Mouse (Mus musculus) left cerebral cortex, postnatal 36 days (tissue): ENCODE measurements at regions not wholly inside any gene's neighbourhood (a gene's known extent, or its start where the extent isn't known, plus 50 kb on each side); places are given as distances from the start of the nearest gene placed in this dataset.

ENCODE experiments used
- DNase-seq, 2 experiments: peaks; one replicate each; pipeline ENCODE4 v3.0.0; 2021 to 2022; ENCODE audit warnings: low spot score in 2 of 2, mixed read lengths in 1 of 2
- intact Hi-C: fragments of 180-260 bp; cut with DNase I; formaldehyde crosslinking; loops from one replicate; pipeline ENCODE4 v1.15.1; 2025

GRCm38 (mm10) chr8:30642866-30643690 lies 2785.4 kb upstream of the 5930422O12Rik start:
- no peak for DNase-seq
- intact Hi-C loops, result no loop called here

GRCm38 (mm10) chr8:30648497-30648896 lies 2780.0 kb upstream of the 5930422O12Rik start:
- no peak for DNase-seq
- intact Hi-C loops, result no loop called here

- intact Hi-C loops, result no loop called here
- no peak for DNase-seq
Measured at GRCm38 (mm10) chr8:30655749-30656241, 2772.7 kb upstream of the 5930422O12Rik start.

GRCm38 (mm10) chr8:30661261-30661660 lies 2767.2 kb upstream of the 5930422O12Rik start:
- intact Hi-C loops, result no loop called here

GRCm38 (mm10) chr8:30669451-30669850 lies 2759.1 kb upstream of the 5930422O12Rik start:
- no peak for DNase-seq
- intact Hi-C loops, result no loop called here

More at GRCm38 (mm10) chr8:30661261-30661660, 2767.2 kb upstream of the 5930422O12Rik start:
- no peak for DNase-seq

- intact Hi-C loops, result no loop called here
- no peak for DNase-seq
Measured at GRCm38 (mm10) chr8:30677423-30677822, 2751.1 kb upstream of the 5930422O12Rik start.

- intact Hi-C loops, result no loop called here
- no peak for DNase-seq
Measured at GRCm38 (mm10) chr8:30682169-30682568, 2746.3 kb upstream of the 5930422O12Rik start.

- intact Hi-C loops, result no loop called here
- DNase-seq, result no peak
Measured at GRCm38 (mm10) chr8:30686539-30686938, 2742.0 kb upstream of the 5930422O12Rik start.

GRCm38 (mm10) chr8:30694126-30694525 lies 2734.4 kb upstream of the 5930422O12Rik start:
- intact Hi-C loops, result no loop called here

GRCm38 (mm10) chr8:30716643-30717042 lies 2711.9 kb upstream of the 5930422O12Rik start:
- no peak for DNase-seq
- intact Hi-C loops, result no loop called here

More at GRCm38 (mm10) chr8:30694126-30694525, 2734.4 kb upstream of the 5930422O12Rik start:
- no peak for DNase-seq

GRCm38 (mm10) chr8:30730366-30730765 lies 2698.1 kb upstream of the 5930422O12Rik start:
- intact Hi-C loops, result no loop called here
- DNase-seq, result no peak

- DNase-seq, result no peak
- intact Hi-C loops, result no loop called here
Measured at GRCm38 (mm10) chr8:30732585-30733253, 2695.8 kb upstream of the 5930422O12Rik start.

GRCm38 (mm10) chr8:30733385-30733784 lies 2695.1 kb upstream of the 5930422O12Rik start:
- DNase-seq, result no peak
- intact Hi-C loops, result no loop called here

GRCm38 (mm10) chr8:30735338-30735737 lies 2693.2 kb upstream of the 5930422O12Rik start:
- no peak for DNase-seq
- intact Hi-C loops, result no loop called here

GRCm38 (mm10) chr8:30735740-30736139 lies 2692.8 kb upstream of the 5930422O12Rik start:
- intact Hi-C loops, result no loop called here
- DNase-seq, result no peak

- DNase-seq, result no peak
- intact Hi-C loops, result no loop called here
Measured at GRCm38 (mm10) chr8:30746874-30747273, 2681.6 kb upstream of the 5930422O12Rik start.
